Mouse (Mus musculus): ENCODE results near the gene Taf10.

GRCm38 (mm10) chr7:105690875-105691274, 53.3 kb downstream of the Taf10 start:
- no peak for TF ChIP-seq CTCF (IDR thresholded peaks at IDR 0.05; ENCODE audit: borderline replicate concordance, insufficient read depth, low read depth, low read length)
- no peak for TF ChIP-seq POLR2A (IDR thresholded peaks at IDR 0.05; ENCODE audit: borderline replicate concordance, insufficient read depth, low read length)

All from cerebellum, adult 2 months (tissue).